Mouse (Mus musculus) thymus, adult 2 months (tissue): Measurements from ENCODE around the gene Dach1.

Source experiments
- CTCF ChIP-seq: fragments of 200-500 bp; IDR thresholded peaks from 2 replicates; pipeline ENCODE4 v1.5.1; 2012; ENCODE audit warnings: mild to moderate bottlenecking, control low read depth, low read length, moderate library complexity, borderline replicate concordance; ENCODE audit not compliant: control insufficient read depth, poor library complexity, insufficient read depth; ENCODE audit errors: extremely low read depth
- POLR2A ChIP-seq: fragments of 200-500 bp; IDR thresholded peaks from 2 replicates; pipeline ENCODE4 v1.6.1; 2012; ENCODE audit warnings: mild to moderate bottlenecking, low read length, control low read depth, moderate library complexity; ENCODE audit not compliant: control insufficient read depth, poor library complexity, insufficient read depth; ENCODE audit errors: extremely low read depth

DNA sequence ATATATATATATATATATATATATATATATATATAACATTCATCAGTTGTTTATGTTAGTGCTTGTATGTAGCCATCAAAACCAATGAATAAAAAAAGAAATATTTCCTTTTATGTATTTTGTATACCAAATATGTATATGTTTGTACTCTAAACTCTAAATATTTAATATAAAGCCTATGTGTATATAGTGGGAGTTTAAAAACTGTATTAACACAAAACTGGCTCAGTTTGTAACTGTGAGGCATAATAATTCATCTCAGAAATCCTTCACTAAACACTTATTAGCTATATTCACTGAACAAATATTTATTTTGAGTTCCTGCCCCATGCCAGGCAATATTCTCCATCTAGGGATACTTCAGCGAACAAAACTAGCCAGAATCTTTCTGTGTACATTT, 155.5 kb downstream of the Dach1 start:
- no peak for TF ChIP-seq CTCF
- no peak for TF ChIP-seq POLR2A
